Mouse (Mus musculus): Measurements from ENCODE around the gene Nup160. TPM values are rescaled to one million over a fixed set of nuclear protein-coding genes. Genes with fewer than 3 reads are reported as not detected.

The Nup160 gene
- polyA plus RNA-seq, 1 experiment from 2014 or later, result 75.7 TPM

DNA sequence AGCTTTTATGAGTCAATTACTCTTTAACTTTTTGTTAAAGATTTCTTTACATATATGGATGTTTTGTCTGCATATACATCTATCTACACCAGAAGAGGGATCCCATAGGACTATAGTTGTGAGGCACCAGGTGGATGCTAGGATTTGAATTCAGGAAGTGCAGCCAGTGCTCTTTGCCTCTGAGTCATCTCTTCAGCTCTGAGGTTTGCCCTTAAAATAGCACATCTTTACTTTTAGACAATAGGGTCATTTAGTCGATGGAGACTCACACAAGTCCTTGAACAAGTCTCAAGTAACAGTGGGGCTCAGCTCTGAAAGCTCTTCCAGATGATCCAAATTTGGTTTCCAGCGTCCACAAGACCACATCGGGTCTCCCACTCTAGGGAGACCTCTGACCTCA is 104.3 kb downstream of the Nup160 start:
- Histone ChIP-seq H3K36me3 (replicated peaks) (peaks cover 52% of the 10 kb centered on the region), H3K4me1 (peaks cover 19% of the 10 kb centered on the region), H3K4me3 (no peak overlapping the region), H3K27ac (no peak overlapping the region), H3K27me3 (ENCODE audit: poor library complexity, severe bottlenecking) (peaks cover 22% of the 10 kb centered on the region), H3K9me3 (no peaks in the 10 kb centered on the region)
- DNase-seq (ENCODE audit: extremely low spot score, low spot score), result no peak
- WGBS, result 40% methylated on average over 3 of the region's 3 CpGs

DNA sequence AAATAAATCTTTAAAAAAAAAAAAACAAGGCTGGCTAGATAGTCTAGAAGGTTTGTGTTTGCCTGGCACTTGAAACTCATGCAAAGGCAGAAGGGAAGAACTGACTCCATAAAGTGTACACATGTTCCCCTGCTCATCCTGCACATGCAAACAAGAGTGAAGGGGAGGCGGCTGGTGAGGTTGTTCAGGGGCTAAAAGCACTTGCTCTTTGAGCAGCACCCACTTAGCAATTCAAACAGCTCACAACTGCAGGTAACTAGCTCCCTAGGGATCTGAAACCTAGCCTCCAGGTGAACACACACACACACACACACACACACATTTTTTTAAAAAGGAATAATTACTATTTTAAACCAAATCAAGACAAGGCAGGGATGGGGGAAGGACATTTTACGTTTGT is 104.9 kb downstream of the Nup160 start:
- DNase-seq (ENCODE audit: extremely low spot score, low spot score), result no peak
- no peak overlapping the region for H3K27ac ChIP-seq
- peaks cover 46% of the 10 kb centered on the region for H3K36me3 ChIP-seq (replicated peaks)
- 39% methylated on average over 2 of the region's 2 CpGs for WGBS
- peaks cover 19% of the 10 kb centered on the region for H3K4me1 ChIP-seq
- H3K27me3 ChIP-seq (ENCODE audit: poor library complexity, severe bottlenecking), result peaks cover 22% of the 10 kb centered on the region
- peak overlapping the region; percentile 49; the same call in 1 of the 2 replicates for H3K4me3 ChIP-seq
- no peaks in the 10 kb centered on the region for H3K9me3 ChIP-seq

- H3K36me3 ChIP-seq (replicated peaks), result peaks cover 41% of the 10 kb centered on the region
- H3K9me3 ChIP-seq, result no peaks in the 10 kb centered on the region
- WGBS, result 4% methylated on average over 11 of the region's 11 CpGs
- peak within 1 kb of the TSS; percentile 49 for H3K4me3 ChIP-seq
- peaks cover 19% of the 10 kb centered on the region for H3K4me1 ChIP-seq
- DNase-seq (ENCODE audit: extremely low spot score, low spot score), result peak; percentile 53
- H3K27ac ChIP-seq, result peak within 1 kb of the TSS; percentile 70
- peaks cover 22% of the 10 kb centered on the region for H3K27me3 ChIP-seq (ENCODE audit: poor library complexity, severe bottlenecking)
Measured at GRCm38 (mm10) chr2:90782458-90782857, 105.4 kb downstream of the Nup160 start, which contains the start of gene Agbl2. Agbl2 (plus strand) TSS chr2:90782727.

GRCm38 (mm10) chr2:90782901-90783486 is 106.0 kb downstream of the Nup160 start:
- DNase-seq (ENCODE audit: extremely low spot score, low spot score), result peak; percentile 35
- H3K4me3 ChIP-seq, result peak overlapping the region; percentile 49
- H3K27me3 ChIP-seq (ENCODE audit: poor library complexity, severe bottlenecking), result peaks cover 22% of the 10 kb centered on the region
- 1% methylated on average over 29 of the region's 29 CpGs for WGBS
- peaks cover 35% of the 10 kb centered on the region for H3K36me3 ChIP-seq (replicated peaks)
- peaks cover 19% of the 10 kb centered on the region for H3K4me1 ChIP-seq
- H3K9me3 ChIP-seq, result no peaks in the 10 kb centered on the region
- H3K27ac ChIP-seq, result peak overlapping the region; percentile 70

Other genes starting within 250 kb of the Nup160 start
- 1.9 and 2.1 TPM in 2 replicates for gene Ptprj, start 96.6 kb upstream of the Nup160 start, polyA plus RNA-seq (2016; fragmentation: Nextera tagmentation; extraction: Ambion mirVana)
- gene Fnbp4, start 68.2 kb downstream of the Nup160 start, polyA plus RNA-seq (2016; fragmentation: Nextera tagmentation; extraction: Ambion mirVana), result 109 and 118 TPM in 2 replicates
- 0.58 and 0.70 TPM in 2 replicates for gene Agbl2, start 105.5 kb downstream of the Nup160 start, polyA plus RNA-seq (2016; fragmentation: Nextera tagmentation; extraction: Ambion mirVana)
- gene Mtch2, start 169.9 kb downstream of the Nup160 start, polyA plus RNA-seq (2016; fragmentation: Nextera tagmentation; extraction: Ambion mirVana), result 245 and 249 TPM in 2 replicates
- 3.1 and 3.4 TPM in 2 replicates for gene C1qtnf4, start 208.6 kb downstream of the Nup160 start, polyA plus RNA-seq (2016; fragmentation: Nextera tagmentation; extraction: Ambion mirVana)
- 59.1 and 61.4 TPM in 2 replicates for gene Kbtbd4, start 227.5 kb downstream of the Nup160 start, polyA plus RNA-seq (2016; fragmentation: Nextera tagmentation; extraction: Ambion mirVana)
- gene Ndufs3, start 227.6 kb downstream of the Nup160 start, polyA plus RNA-seq (2016; fragmentation: Nextera tagmentation; extraction: Ambion mirVana), result 201 and 203 TPM in 2 replicates